Mouse (Mus musculus) embryo, embryonic 11.5 days (tissue): ENCODE measurements around the gene Rabif.
A peak's percentile ranks its signal among the peaks of the same experiment; 100 is the strongest.

Experiments used
- DNase-seq: peaks from one replicate; pipeline ENCODE4 v3.0.0-alpha.2; 2012; ENCODE audit warnings: low read depth, low spot score

Gene Rabif

DNA sequence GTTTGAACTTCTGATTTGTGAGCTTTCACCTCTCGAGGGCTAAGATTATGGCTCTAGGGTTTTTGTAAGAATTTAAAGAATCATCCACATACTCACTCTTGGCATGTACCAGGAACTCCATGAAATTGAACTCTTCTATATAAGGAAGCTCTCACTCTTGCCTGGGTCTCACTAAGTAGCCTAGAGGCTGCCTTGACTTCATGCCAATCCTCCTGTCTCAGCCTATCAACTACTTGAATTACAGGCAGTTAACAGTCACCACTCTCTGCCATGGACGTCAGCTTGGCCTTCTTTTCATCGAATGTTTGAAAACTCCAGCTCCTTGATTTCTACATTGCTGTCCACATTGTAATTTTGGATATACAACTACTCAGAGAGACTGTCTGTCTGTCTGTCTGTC is 57.9 kb downstream of the Rabif start:
- no peak for DNase-seq

GRCm38 (mm10) chr1:134555240-134555870 is 60.9 kb downstream of the Rabif start:
- DNase-seq, result no peak

- peak; percentile 46 for DNase-seq
Measured at GRCm38 (mm10) chr1:134555871-134556670, 61.6 kb downstream of the Rabif start.

- peak; percentile 92 for DNase-seq
Measured at GRCm38 (mm10) chr1:134556671-134557218, 62.3 kb downstream of the Rabif start.
